Mouse (Mus musculus): Measurements from ENCODE around the gene Psen2.

DNA sequence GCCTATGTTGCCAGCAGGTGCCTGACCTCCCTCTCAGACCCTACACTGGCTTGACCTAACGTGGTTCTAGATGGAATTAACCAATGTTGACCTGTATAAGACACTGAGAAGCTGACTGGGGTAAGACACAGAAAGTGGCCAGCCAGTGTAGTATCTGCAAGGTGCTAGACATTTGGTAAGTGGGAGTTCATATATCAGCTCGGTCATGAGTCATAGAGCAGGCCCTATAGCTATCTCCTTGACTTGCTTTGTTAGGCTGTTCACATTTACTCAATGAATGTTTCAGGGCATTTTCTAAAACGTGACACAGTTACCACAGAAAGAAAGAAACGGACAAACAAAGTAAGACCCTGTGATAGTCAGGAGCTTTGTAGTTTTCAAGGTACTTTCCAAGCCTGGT is 27.1 kb upstream of the Psen2 start:
- no peak for TF ChIP-seq CTCF (IDR thresholded peaks at IDR 0.05)
- no peak for TF ChIP-seq EP300 (IDR thresholded peaks at IDR 0.05; ENCODE audit: insufficient read depth, low read depth, low read length)
- TF ChIP-seq POLR2A (IDR thresholded peaks at IDR 0.05; ENCODE audit: insufficient read depth, low read depth, low read length): no peak

All from heart, adult 2 months (tissue).